Mouse (Mus musculus): Measurements from ENCODE around the gene Rai1. TPM values are rescaled to one million over a fixed set of nuclear protein-coding genes. Genes with fewer than 3 reads are reported as not detected.

Rai1 gene
- total RNA-seq, 1 experiment from 2014 or later = 4.6 TPM

DNA sequence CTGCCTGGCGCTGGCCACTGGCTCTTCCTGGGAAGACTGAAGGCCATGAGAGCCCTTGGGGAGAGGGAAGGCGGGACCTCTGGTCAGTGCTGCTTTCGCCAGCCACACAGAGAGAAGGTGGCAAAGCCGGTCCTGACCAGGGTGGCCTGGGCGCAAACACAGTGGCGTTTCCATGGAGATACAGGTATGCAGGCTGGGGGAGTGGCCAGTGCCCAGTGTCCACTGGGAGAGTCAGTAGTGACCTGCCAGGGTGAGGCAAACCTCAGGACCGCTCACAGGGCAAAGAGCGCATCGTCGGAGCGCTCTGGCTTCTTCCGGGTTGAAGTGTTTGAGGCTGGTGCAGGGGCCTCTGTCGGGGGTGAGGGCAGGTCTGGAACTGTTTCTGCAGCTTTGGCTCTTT lies 125.0 kb downstream of the Rai1 start:
- ATAC-seq (replicated peaks; ENCODE audit: insufficient number of reproducible peaks, low FRiP score, low TSS enrichment, poor library complexity, severe bottlenecking) = no peak

DNA sequence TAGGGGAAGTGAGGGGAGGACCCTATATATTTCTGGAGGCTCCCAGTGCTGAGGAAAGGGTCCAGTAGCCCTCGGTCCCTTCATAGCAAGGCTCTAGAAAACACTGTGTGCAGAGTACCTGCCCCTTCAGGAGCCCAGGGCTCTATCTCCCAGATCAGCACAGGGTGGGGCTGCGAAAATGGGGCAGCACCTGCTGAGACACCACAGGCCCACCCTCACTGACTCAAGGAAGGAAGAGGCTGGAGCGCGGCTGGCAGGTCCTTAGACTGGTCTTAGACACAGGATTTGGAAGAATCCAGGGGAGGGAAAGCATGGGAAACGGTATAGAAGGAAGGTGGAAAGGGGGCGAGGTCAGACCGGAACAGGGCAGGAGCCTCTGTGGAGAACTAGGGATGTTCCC lies 125.7 kb downstream of the Rai1 start:
- no peak for ATAC-seq (replicated peaks; ENCODE audit: insufficient number of reproducible peaks, low FRiP score, low TSS enrichment, poor library complexity, severe bottlenecking)

DNA sequence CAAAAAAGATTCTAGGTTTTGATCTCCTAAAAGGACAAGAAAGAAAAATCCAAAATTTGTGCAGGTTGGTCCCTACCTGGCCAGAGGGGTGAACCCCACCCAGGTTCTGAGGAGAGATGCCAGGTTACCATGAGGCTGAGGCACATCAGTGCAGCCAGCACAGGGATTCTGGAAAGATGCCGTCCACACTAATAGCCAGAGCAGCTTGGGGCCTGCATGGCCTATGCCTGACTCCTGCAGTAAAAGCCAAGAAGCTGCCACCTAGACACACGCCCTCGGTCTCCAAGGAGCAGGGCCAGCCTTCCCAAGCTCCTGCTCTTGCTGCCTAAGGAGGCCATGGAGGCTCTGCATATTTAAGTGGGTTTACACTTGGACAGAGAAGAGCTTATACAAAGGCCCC lies 126.5 kb downstream of the Rai1 start:
- ATAC-seq (replicated peaks; ENCODE audit: insufficient number of reproducible peaks, low FRiP score, low TSS enrichment, poor library complexity, severe bottlenecking) = no peak

DNA sequence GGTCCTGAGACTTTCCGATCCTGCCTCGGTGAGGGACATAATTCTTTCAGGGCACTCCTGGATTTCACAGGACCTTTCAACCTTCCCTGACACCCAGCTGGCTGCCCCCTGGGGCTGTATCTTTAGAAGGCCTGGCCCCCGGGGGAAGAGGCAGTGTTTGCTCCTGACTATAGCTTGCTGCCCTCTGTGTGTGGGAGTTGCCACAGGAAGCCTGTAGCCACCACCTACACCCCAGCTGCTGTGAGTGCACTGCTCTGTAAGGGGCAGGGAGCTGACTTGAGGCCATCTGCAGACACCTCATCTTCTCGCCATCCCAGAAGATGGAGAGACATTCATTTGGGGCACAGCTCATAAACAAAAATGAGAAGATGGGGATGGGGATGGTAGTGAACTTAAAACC lies 127.1 kb downstream of the Rai1 start:
- no peak for ATAC-seq (replicated peaks; ENCODE audit: insufficient number of reproducible peaks, low FRiP score, low TSS enrichment, poor library complexity, severe bottlenecking)

DNA sequence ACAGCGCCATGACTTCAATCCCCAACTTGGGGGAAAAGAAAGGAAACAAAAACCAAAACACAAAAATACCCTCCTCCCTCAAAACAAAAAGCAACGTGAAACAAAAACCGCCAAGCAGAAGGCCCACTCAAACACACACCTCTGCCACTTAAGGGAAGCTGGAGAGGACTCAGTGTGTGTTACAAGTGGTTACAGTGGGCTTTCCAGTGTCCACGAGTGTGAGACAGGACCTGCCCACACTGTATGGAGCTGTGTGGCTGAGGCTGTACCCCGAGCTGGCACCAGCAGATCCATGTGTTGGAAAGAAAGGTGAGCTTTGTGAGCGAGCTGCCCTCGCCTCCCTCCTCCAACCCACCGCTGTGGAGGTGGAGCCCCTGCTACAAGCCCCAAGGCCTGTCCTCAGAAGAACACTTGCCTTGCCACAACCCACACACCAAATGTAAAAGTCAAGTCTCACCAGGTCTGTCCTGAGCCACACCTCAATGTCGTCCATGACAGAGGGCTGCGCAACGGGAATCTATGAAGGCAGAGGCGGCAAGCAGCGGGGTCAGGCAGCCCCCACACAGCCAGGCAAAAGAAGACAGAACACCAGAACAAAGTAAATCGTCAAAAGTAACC lies 127.7 kb downstream of the Rai1 start:
- no peak for ATAC-seq (replicated peaks; ENCODE audit: insufficient number of reproducible peaks, low FRiP score, low TSS enrichment, poor library complexity, severe bottlenecking)

DNA sequence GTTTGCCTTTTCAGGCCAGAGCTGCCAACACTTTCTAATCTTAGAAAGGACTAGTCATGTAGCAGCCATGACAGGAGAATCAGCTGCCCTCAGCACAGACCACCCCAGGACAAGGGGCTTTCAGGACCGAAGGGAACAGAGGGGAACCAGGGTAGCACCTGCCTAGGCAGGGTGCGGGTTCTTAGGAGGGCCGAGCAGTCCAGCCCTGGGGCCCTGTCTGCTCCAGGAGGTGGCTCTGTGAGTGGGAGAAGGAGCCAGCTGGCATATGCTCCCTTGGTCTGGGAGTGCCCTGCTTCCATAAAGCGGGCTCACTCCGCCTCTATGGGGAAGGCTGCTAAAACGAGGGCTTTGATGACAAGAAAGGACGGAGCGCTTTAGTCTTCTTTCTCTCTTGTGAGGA lies 128.4 kb downstream of the Rai1 start:
- ATAC-seq (replicated peaks; ENCODE audit: insufficient number of reproducible peaks, low FRiP score, low TSS enrichment, poor library complexity, severe bottlenecking) = no peak

DNA sequence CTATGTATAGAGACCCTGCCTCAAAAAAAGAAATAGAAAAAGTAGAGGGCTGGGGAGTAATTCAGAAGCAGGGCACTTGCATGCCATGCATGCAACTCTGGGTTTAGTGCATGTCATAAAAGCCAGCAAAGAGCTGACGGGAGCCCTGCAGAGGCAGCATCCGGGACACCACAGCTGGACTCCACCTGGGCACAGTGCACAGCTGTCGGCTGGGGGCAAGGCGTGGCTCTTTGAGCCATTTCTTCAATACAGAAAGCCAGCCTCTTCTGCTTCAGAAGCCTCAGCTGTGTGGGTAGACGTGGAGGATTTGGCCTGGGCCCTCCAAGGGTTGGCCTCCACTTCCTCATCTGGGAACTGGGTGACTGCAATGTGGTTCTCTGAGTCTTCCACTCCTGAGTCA lies 130.5 kb downstream of the Rai1 start:
- ATAC-seq (replicated peaks; ENCODE audit: insufficient number of reproducible peaks, low FRiP score, low TSS enrichment, poor library complexity, severe bottlenecking) = no peak

DNA sequence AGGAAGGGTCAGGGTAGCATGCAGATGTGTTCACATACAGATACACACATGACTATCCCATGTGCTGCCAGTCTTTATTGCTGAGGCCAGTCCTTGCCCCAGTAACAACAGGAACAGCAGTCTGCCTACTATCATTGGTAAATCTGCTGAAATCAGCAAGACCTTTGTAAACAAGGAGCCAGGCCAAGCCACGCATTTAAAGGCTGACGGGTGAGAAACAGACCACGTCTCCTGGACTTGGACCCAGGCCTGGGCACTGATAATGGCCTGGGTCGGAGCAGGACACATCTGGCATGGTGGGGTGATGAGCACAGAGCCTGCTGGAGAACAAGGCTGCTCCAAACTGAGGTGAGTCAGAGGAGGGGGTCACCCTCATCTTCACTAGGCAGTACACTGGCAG lies 135.7 kb downstream of the Rai1 start:
- ATAC-seq (replicated peaks; ENCODE audit: insufficient number of reproducible peaks, low FRiP score, low TSS enrichment, poor library complexity, severe bottlenecking) = no peak

DNA sequence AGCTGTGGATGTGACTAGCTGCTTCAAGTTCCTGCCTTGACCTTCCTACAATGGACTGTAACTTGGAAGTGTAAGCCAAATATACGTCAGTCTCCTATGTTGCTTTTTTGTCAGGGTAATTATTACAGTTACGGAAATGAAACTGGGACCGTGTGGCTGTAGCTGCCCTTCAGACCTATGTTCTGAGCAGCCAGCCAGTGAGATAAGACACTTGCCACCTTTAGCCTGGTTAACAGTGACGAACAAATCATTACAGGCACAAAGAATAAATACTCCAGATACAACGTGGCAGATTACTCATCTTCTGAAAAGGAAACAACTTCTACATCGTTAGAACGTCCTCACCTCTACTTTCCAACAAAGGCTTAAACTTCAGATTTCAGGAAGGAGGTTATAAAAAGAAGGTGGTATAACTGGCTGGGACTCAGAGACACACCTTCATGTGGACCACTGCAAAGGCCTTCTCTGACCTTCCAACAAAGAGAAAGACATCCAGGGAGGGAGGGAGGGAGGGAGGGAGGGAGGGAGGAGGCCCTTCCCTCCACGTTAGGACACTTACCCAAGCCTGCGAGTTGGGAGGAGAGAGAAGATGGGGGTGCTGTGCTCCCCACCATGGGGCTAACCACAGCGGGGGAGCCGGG lies 139.8 kb downstream of the Rai1 start:
- ATAC-seq (replicated peaks; ENCODE audit: insufficient number of reproducible peaks, low FRiP score, low TSS enrichment, poor library complexity, severe bottlenecking) = no peak

DNA sequence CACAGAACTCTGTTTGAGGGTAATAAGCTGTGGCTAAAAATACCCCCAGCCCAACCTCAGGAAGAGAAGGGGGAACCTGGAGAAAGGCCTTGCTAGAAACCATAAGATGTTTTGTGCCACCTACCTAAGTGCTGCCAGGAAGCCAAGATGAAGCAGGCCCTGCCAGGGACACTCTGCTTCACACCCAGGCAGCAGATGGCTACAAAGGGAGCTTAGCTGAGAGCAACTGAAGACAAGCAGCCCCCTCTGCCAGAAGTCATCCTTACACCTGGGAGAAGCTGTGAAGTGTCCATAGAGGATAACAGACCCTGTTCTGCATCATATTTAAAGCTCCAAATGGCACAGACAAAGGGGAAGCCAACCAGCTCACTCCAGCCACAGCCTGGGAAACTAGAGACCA lies 141.3 kb downstream of the Rai1 start:
- ATAC-seq (replicated peaks; ENCODE audit: insufficient number of reproducible peaks, low FRiP score, low TSS enrichment, poor library complexity, severe bottlenecking) = no peak

DNA sequence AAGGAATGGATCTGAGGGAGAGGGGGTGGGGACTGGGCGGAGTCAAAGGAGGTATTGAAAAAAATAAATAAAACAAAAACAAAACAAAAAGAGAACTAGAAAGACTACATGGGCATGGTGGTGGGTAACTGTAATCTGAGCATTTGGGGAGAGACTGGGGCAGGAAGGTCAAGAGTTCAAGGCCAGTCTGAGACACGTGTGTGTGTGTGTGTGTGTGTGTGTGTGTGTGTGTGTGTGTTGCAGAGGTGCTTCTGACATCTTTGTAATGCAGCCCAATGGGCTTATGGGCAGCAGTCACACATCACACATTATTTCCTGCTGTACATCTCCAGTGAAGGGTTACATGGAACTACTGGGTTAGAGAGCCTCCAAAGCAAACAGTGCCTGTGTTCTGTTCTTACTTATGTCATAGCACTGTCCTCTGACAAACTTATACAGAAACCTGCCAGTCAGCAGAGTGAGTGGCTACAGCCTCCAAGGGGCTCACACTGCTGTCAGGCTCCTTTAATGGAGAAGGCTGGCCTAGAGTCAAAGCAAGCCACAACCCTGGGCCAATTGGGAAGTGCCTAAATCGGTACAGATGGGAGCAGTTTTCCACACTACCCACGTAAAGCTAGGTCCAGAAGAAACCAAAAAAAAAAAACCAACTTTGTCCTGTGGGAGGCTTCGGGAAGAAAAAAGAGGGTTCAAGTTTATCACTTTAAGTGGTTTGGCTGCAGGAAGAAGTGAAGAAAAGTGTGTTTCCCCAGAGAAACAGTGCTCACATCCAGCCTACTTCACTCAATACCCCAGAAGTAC lies 143.1 kb downstream of the Rai1 start:
- ATAC-seq (replicated peaks; ENCODE audit: insufficient number of reproducible peaks, low FRiP score, low TSS enrichment, poor library complexity, severe bottlenecking) = no peak

Other genes starting within 250 kb of the Rai1 start
- gene Med9, start 156.8 kb upstream of the Rai1 start, total RNA-seq (2017) = 3.5 to 4.9 TPM (median 4.6 TPM) in 3 replicates
- gene Rasd1, start 140.1 kb upstream of the Rai1 start, total RNA-seq (2017) = 1.2 TPM in 1 of 3 replicates, not detected in the others
- gene Pemt, start 58.5 kb upstream of the Rai1 start, total RNA-seq (2017) = not detected in 3 replicates
- 28.9 to 48.1 TPM (median 45.7 TPM) in 3 replicates for gene Srebf1, start 117.6 kb downstream of the Rai1 start, total RNA-seq (2017)
- gene Tom1l2, start 247.9 kb downstream of the Rai1 start, total RNA-seq (2017) = 4.2 to 14.6 TPM (median 9.3 TPM) in 3 replicates
- 0.39 TPM in 1 of 3 replicates, not detected in the others for gene Drc3, start 248.3 kb downstream of the Rai1 start, total RNA-seq (2017)